Mouse (Mus musculus): ENCODE measurements around the gene Setd7. TPM values are rescaled to one million over a fixed set of nuclear protein-coding genes. Genes with fewer than 3 reads are reported as not detected.

Setd7 gene
- polyA plus RNA-seq, 1 experiment, result 12.0 TPM

DNA sequence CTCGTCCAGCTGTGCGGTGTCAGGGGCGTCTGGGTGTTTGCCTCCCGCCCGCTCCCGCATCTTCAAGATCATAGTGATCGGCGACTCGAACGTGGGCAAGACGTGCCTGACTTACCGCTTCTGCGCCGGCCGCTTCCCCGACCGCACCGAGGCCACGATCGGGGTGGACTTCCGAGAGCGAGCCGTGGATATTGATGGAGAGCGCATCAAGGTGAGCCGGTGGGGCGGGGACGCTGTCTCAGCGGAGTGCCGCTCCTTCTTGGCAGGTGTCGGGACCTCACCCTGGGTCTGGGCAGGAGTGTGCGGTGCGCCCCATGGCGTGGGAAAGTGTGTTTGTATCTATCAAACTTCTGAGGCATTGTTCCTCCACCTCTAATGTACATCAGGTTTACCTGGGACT lies 76.3 kb downstream of the Setd7 start:
- Histone ChIP-seq H3K27ac (ENCODE audit: control insufficient read depth, insufficient read depth, low read depth, low read length, poor library complexity) (peak overlapping the region; percentile 96), H3K4me3 (replicated peaks; ENCODE audit: control insufficient read depth, low read depth, low read length) (peak overlapping the region; percentile 91), H3K4me1 (ENCODE audit: control insufficient read depth, insufficient read depth, low read length) (no peaks in the 10 kb centered on the region)
- TF ChIP-seq CTCF (IDR thresholded peaks at IDR 0.05; ENCODE audit: control insufficient read depth, insufficient read depth, low read length) (no peak), POLR2A (IDR thresholded peaks at IDR 0.05; ENCODE audit: borderline replicate concordance, control insufficient read depth, low read depth, low read length) (no peak)
- WGBS, result under 1% methylated on average over 33 of the region's 33 CpGs

GRCm38 (mm10) chr3:51483741-51484359 lies 76.8 kb downstream of the Setd7 start, which contains the start of gene Rab33b:
Gene Rab33b, plus strand, starts transcription at chr3:51483920.
- H3K4me3 ChIP-seq (replicated peaks; ENCODE audit: control insufficient read depth, low read depth, low read length), result peak within 1 kb of the TSS; percentile 91
- TF ChIP-seq POLR2A (IDR thresholded peaks at IDR 0.05; ENCODE audit: borderline replicate concordance, control insufficient read depth, low read depth, low read length) (peak; percentile 94), CTCF (IDR thresholded peaks at IDR 0.05; ENCODE audit: control insufficient read depth, insufficient read depth, low read length) (no peak)
- H3K4me1 ChIP-seq (ENCODE audit: control insufficient read depth, insufficient read depth, low read length), result no peaks in the 10 kb centered on the region
- under 1% methylated on average over 70 of the region's 70 CpGs for WGBS
- H3K27ac ChIP-seq (ENCODE audit: control insufficient read depth, insufficient read depth, low read depth, low read length, poor library complexity), result peak within 1 kb of the TSS; percentile 96

- 34% methylated on average over 3 of the region's 3 CpGs for WGBS
- no peaks in the 10 kb centered on the region for H3K4me1 ChIP-seq (ENCODE audit: control insufficient read depth, insufficient read depth, low read length)
- no peak overlapping the region for H3K27ac ChIP-seq (ENCODE audit: control insufficient read depth, insufficient read depth, low read depth, low read length, poor library complexity)
- no peak overlapping the region for H3K4me3 ChIP-seq (replicated peaks; ENCODE audit: control insufficient read depth, low read depth, low read length)
- no peak for TF ChIP-seq CTCF (IDR thresholded peaks at IDR 0.05; ENCODE audit: control insufficient read depth, insufficient read depth, low read length)
Observed at GRCm38 (mm10) chr3:51482781-51483180, 77.9 kb downstream of the Setd7 start.

DNA sequence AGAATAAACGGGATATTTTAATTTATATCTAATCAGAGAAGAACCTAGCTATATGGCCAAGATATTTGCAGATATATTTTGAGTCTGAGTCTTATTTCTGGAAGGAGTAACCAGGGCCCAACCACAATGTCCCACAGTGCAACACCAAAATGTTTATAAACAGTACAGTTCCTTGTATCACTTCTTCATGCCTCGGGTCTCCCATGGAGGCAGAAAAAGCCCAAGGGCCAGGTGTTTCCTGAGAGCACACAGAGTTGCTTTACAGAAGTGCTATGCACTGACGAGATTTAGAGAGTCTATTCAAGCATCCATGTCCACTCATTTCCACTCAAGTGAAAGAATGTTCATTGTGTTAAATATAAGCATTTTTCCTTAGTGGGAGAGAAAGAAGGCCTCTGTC lies 78.8 kb downstream of the Setd7 start:
- Histone ChIP-seq H3K4me1 (ENCODE audit: control insufficient read depth, insufficient read depth, low read length) (no peaks in the 10 kb centered on the region), H3K27ac (ENCODE audit: control insufficient read depth, insufficient read depth, low read depth, low read length, poor library complexity) (no peak overlapping the region), H3K4me3 (replicated peaks; ENCODE audit: control insufficient read depth, low read depth, low read length) (no peak overlapping the region)
- 25% methylated on average over 3 of the region's 3 CpGs for WGBS
- no peak for TF ChIP-seq POLR2A (IDR thresholded peaks at IDR 0.05; ENCODE audit: borderline replicate concordance, control insufficient read depth, low read depth, low read length)
- no peak for TF ChIP-seq CTCF (IDR thresholded peaks at IDR 0.05; ENCODE audit: control insufficient read depth, insufficient read depth, low read length)

- TF ChIP-seq POLR2A (IDR thresholded peaks at IDR 0.05; ENCODE audit: borderline replicate concordance, control insufficient read depth, low read depth, low read length) (no peak), CTCF (IDR thresholded peaks at IDR 0.05; ENCODE audit: control insufficient read depth, insufficient read depth, low read length) (peak; percentile 53)
- H3K4me1 ChIP-seq (ENCODE audit: control insufficient read depth, insufficient read depth, low read length), result no peaks in the 10 kb centered on the region; the same call in 1 of the 2 replicates
- H3K4me3 ChIP-seq (replicated peaks; ENCODE audit: control insufficient read depth, low read depth, low read length), result no peak overlapping the region
- no peak overlapping the region for H3K27ac ChIP-seq (ENCODE audit: control insufficient read depth, insufficient read depth, low read depth, low read length, poor library complexity)
Observed at GRCm38 (mm10) chr3:51481059-51481458, 79.6 kb downstream of the Setd7 start.

- no peak overlapping the region for H3K4me3 ChIP-seq (replicated peaks; ENCODE audit: control insufficient read depth, low read depth, low read length)
- H3K27ac ChIP-seq (ENCODE audit: control insufficient read depth, insufficient read depth, low read depth, low read length, poor library complexity), result no peak overlapping the region
- H3K4me1 ChIP-seq (ENCODE audit: control insufficient read depth, insufficient read depth, low read length), result no peaks in the 10 kb centered on the region; the same call in 1 of the 2 replicates
- 52% methylated on average over 2 of the region's 2 CpGs for WGBS
- TF ChIP-seq POLR2A (IDR thresholded peaks at IDR 0.05; ENCODE audit: borderline replicate concordance, control insufficient read depth, low read depth, low read length) (no peak), CTCF (IDR thresholded peaks at IDR 0.05; ENCODE audit: control insufficient read depth, insufficient read depth, low read length) (no peak)
Observed at GRCm38 (mm10) chr3:51479893-51480292, 80.8 kb downstream of the Setd7 start.

DNA sequence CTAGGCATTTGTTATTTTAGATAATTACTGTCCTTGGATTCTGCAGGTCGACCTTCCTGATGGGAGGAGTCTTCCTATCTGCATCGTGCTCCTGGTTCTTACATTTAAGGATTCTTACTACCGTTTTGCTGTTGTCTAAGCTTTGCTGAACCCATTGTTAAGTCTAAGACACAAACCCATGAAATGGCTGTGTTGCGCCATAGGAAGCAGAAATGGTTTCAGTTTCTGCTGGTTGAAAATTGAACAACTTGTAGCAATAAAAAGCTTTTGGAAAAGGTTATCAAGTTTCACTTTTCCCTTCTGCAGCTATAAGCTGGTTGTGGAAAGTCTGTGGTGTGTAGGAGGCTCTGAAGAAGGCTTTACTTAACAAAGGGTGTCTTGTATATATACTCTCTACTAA lies 85.0 kb downstream of the Setd7 start:
- WGBS, result 42% methylated on average over 4 of the region's 4 CpGs
- TF ChIP-seq CTCF (IDR thresholded peaks at IDR 0.05; ENCODE audit: control insufficient read depth, insufficient read depth, low read length) (no peak), POLR2A (IDR thresholded peaks at IDR 0.05; ENCODE audit: borderline replicate concordance, control insufficient read depth, low read depth, low read length) (no peak)
- Histone ChIP-seq H3K4me1 (ENCODE audit: control insufficient read depth, insufficient read depth, low read length) (no peaks in the 10 kb centered on the region; the same call in 1 of the 2 replicates), H3K27ac (ENCODE audit: control insufficient read depth, insufficient read depth, low read depth, low read length, poor library complexity) (no peak overlapping the region), H3K4me3 (replicated peaks; ENCODE audit: control insufficient read depth, low read depth, low read length) (no peak overlapping the region)

DNA sequence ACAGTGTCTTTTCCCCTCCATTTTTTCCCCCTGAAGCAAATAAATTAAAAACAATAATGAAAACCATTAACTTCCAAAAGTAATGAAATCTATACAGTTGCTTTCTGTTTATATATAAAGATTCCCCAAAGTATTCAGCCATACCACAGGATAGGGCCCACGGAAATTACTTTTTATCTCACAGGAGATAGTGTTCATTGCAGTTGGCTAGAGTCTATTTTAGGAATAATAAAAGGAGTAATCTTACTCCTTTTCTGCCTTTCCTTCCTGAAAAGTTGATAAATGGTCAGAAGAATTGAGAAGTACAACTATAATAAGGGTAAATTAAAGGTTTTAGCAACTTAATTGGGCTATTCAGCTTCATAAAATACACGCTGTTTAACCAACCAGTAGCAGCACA lies 92.1 kb downstream of the Setd7 start:
- TF ChIP-seq POLR2A (IDR thresholded peaks at IDR 0.05; ENCODE audit: borderline replicate concordance, control insufficient read depth, low read depth, low read length), result no peak
- no peak for TF ChIP-seq CTCF (IDR thresholded peaks at IDR 0.05; ENCODE audit: control insufficient read depth, insufficient read depth, low read length)
- Histone ChIP-seq H3K27ac (ENCODE audit: control insufficient read depth, insufficient read depth, low read depth, low read length, poor library complexity) (no peak overlapping the region), H3K4me1 (ENCODE audit: control insufficient read depth, insufficient read depth, low read length) (no peaks in the 10 kb centered on the region), H3K4me3 (replicated peaks; ENCODE audit: control insufficient read depth, low read depth, low read length) (no peak overlapping the region)
- 87% methylated on average over 2 of the region's 2 CpGs for WGBS

Other genes with a start within 250 kb of the Setd7 start
- gene Elf2, start 220.2 kb downstream of the Setd7 start, polyA plus RNA-seq (2011; ENCODE audit: insufficient read depth, insufficient read length, low replicate concordance, missing spikeins), result 27.6 and 28.7 TPM in 2 replicates
- gene Mgarp, start 164.1 kb downstream of the Setd7 start, polyA plus RNA-seq (2011; ENCODE audit: insufficient read depth, insufficient read length, low replicate concordance, missing spikeins), result not detected in 2 replicates
- 72.8 and 74.8 TPM in 2 replicates for gene Ndufc1, start 151.9 kb downstream of the Setd7 start, polyA plus RNA-seq (2011; ENCODE audit: insufficient read depth, insufficient read length, low replicate concordance, missing spikeins)
- gene Naa15, start 145.7 kb downstream of the Setd7 start, polyA plus RNA-seq (2011; ENCODE audit: insufficient read depth, insufficient read length, low replicate concordance, missing spikeins), result 52.3 and 83.8 TPM in 2 replicates
- 4.3 and 12.3 TPM in 2 replicates for gene Rab33b, start 77.0 kb downstream of the Setd7 start, polyA plus RNA-seq (2011; ENCODE audit: insufficient read depth, insufficient read length, low replicate concordance, missing spikeins)
- gene Mgst2, start 99.5 kb upstream of the Setd7 start, polyA plus RNA-seq (2011; ENCODE audit: insufficient read depth, insufficient read length, low replicate concordance, missing spikeins), result 28.6 and 134 TPM in 2 replicates